Mouse (Mus musculus) hindbrain, embryonic 15.5 days (tissue): ENCODE data around the gene Ccni. TPM values are rescaled to one million over a fixed set of nuclear protein-coding genes. Genes with fewer than 3 reads are reported as not detected.

Experiments used
- ATAC-seq: fragments of 200-750 bp; cut with Nextera tagmentation; 2 replicates; pipeline ENCODE4 v1.8.0; 2017; ENCODE audit warnings: low read depth, moderate number of reproducible peaks, moderate TSS enrichment; ENCODE audit not compliant: low FRiP score
- H3K27ac ChIP-seq: fragments of 300-500 bp; sonication (generic); replicated peaks from 2 replicates; pipeline ENCODE4 v1.5.1; 2015; ENCODE audit warnings: mild to moderate bottlenecking, inconsistent platforms
- H3K27me3 ChIP-seq: fragments of 300-500 bp; sonication (generic); 2 replicates; pipeline ENCODE4 v1.6.1; 2015; ENCODE audit warnings: control low read depth, inconsistent platforms
- H3K36me3 ChIP-seq: fragments of 300-500 bp; sonication (generic); 2 replicates; pipeline ENCODE4 v1.6.1; 2015; ENCODE audit warnings: control low read depth, inconsistent platforms
- H3K4me1 ChIP-seq: fragments of 300-500 bp; sonication (generic); replicated peaks from 2 replicates; pipeline ENCODE4 v1.6.1; 2015; ENCODE audit warnings: control low read depth, inconsistent platforms
- H3K4me2 ChIP-seq: fragments of 300-500 bp; sonication (generic); 2 replicates; pipeline ENCODE4 v1.6.1; 2015; ENCODE audit warnings: moderate library complexity, mild to moderate bottlenecking, inconsistent platforms
- H3K4me3 ChIP-seq: fragments of 300-500 bp; sonication (generic); 2 replicates; pipeline ENCODE4 v1.5.1; 2015; ENCODE audit warnings: mild to moderate bottlenecking, inconsistent platforms
- H3K9ac ChIP-seq: fragments of 300-500 bp; sonication (generic); 2 replicates; pipeline ENCODE4 v1.6.1; 2015; ENCODE audit warnings: inconsistent platforms
- H3K9me3 ChIP-seq: fragments of 300-500 bp; sonication (generic); 2 replicates; pipeline ENCODE4 v1.6.1; 2016; ENCODE audit warnings: control low read depth, inconsistent platforms
- WGBS: fragments of 180-500 bp; shearing (Covaris S2); methylation state at CpG from one replicate; pipeline ENCODE4 v1.1.7; 2015; 5-methylcytosine and 5-hydroxymethylcytosine counted together
- polyA plus RNA-seq: library from polyadenylated mRNA; unstranded; fragments of >200 nt; fragmentation: Nextera tagmentation; extraction: Ambion mirVana; gene quantifications from 2 replicates; pipeline ENCODE4 v1.2.1, GENCODE M21; 2015

The Ccni gene
- polyA plus RNA-seq: 130 and 133 TPM in 2 replicates

GRCm38 (mm10) chr5:93206109-93207005 is at the start of gene Ccni, which contains the start of gene 2010109A12Rik:
Gene Ccni, minus strand, starts transcription at chr5:93206495.
Gene 2010109A12Rik, plus strand, starts transcription at chr5:93206518.
- Histone ChIP-seq H3K4me2 (peak within 1 kb of the TSS; percentile 83), H3K4me3 (peak within 1 kb of the TSS; percentile 99), H3K36me3 (peaks cover 3% of the 10 kb centered on the region; the same call in 1 of the 2 replicates), H3K9ac (peak within 1 kb of the TSS; percentile 95), H3K4me1 (peaks cover 24% of the 10 kb centered on the region), H3K27me3 (no peaks in the 10 kb centered on the region), H3K9me3 (no peaks in the 10 kb centered on the region), H3K27ac (peak within 1 kb of the TSS; percentile 96)
- ATAC-seq: peak; percentile 96
- under 1% methylated on average over 78 of the region's 79 CpGs for WGBS

- H3K9ac ChIP-seq: no peak overlapping the region
- H3K36me3 ChIP-seq: no peaks in the 10 kb centered on the region
- no peaks in the 10 kb centered on the region for H3K4me1 ChIP-seq
- no peak overlapping the region for H3K27ac ChIP-seq
- no peak overlapping the region for H3K4me2 ChIP-seq
- H3K9me3 ChIP-seq: no peaks in the 10 kb centered on the region
- no peak for ATAC-seq
- WGBS: 87% methylated on average over 5 of the region's 5 CpGs
- H3K4me3 ChIP-seq: no peak overlapping the region
- no peaks in the 10 kb centered on the region for H3K27me3 ChIP-seq
Measured at GRCm38 (mm10) chr5:93255759-93256265, 49.5 kb upstream of the Ccni start.

- Histone ChIP-seq H3K27ac (no peak overlapping the region), H3K4me1 (no peaks in the 10 kb centered on the region), H3K4me3 (no peak overlapping the region), H3K9ac (no peak overlapping the region), H3K27me3 (no peaks in the 10 kb centered on the region), H3K9me3 (no peaks in the 10 kb centered on the region), H3K36me3 (no peaks in the 10 kb centered on the region), H3K4me2 (no peak overlapping the region)
- 89% methylated on average over 12 of the region's 12 CpGs for WGBS
- ATAC-seq: no peak
Measured at GRCm38 (mm10) chr5:93251001-93251760, 44.9 kb upstream of the Ccni start.

- Histone ChIP-seq H3K4me3 (no peak overlapping the region), H3K9ac (no peak overlapping the region), H3K9me3 (no peaks in the 10 kb centered on the region), H3K36me3 (no peaks in the 10 kb centered on the region), H3K27ac (no peak overlapping the region), H3K27me3 (no peaks in the 10 kb centered on the region), H3K4me1 (no peaks in the 10 kb centered on the region), H3K4me2 (no peak overlapping the region)
- 84% methylated on average over 6 of the region's 6 CpGs for WGBS
- no peak for ATAC-seq
Measured at GRCm38 (mm10) chr5:93249940-93250578, 43.8 kb upstream of the Ccni start.

GRCm38 (mm10) chr5:93245280-93245679 is 39.0 kb upstream of the Ccni start:
- Histone ChIP-seq H3K4me1 (no peaks in the 10 kb centered on the region), H3K9ac (no peak overlapping the region), H3K4me3 (no peak overlapping the region), H3K27ac (no peak overlapping the region), H3K9me3 (no peaks in the 10 kb centered on the region), H3K27me3 (no peaks in the 10 kb centered on the region), H3K4me2 (no peak overlapping the region), H3K36me3 (no peaks in the 10 kb centered on the region)
- 54% methylated on average over 2 of the region's 2 CpGs for WGBS
- ATAC-seq: 0 out of 2 replicates have a peak, but pooled peaks have one; percentile 15

- Histone ChIP-seq H3K36me3 (no peaks in the 10 kb centered on the region), H3K4me2 (no peak overlapping the region), H3K27ac (no peak overlapping the region), H3K9me3 (no peaks in the 10 kb centered on the region), H3K4me1 (no peaks in the 10 kb centered on the region), H3K4me3 (no peak overlapping the region), H3K9ac (no peak overlapping the region), H3K27me3 (no peaks in the 10 kb centered on the region)
- 88% methylated on average over 8 of the region's 8 CpGs for WGBS
- ATAC-seq: no peak
Measured at GRCm38 (mm10) chr5:93239590-93240544, 33.6 kb upstream of the Ccni start.

GRCm38 (mm10) chr5:93236541-93236940 is 30.2 kb upstream of the Ccni start:
- H3K4me1 ChIP-seq: no peaks in the 10 kb centered on the region
- no peak overlapping the region for H3K4me2 ChIP-seq
- H3K9ac ChIP-seq: no peak overlapping the region
- ATAC-seq: no peak
- no peaks in the 10 kb centered on the region for H3K36me3 ChIP-seq
- H3K27me3 ChIP-seq: no peaks in the 10 kb centered on the region
- H3K9me3 ChIP-seq: no peaks in the 10 kb centered on the region
- WGBS: 83% methylated on average over 4 of the region's 4 CpGs
- H3K27ac ChIP-seq: no peak overlapping the region
- H3K4me3 ChIP-seq: no peak overlapping the region

- Histone ChIP-seq H3K9ac (no peak overlapping the region), H3K27me3 (no peaks in the 10 kb centered on the region), H3K4me3 (no peak overlapping the region), H3K36me3 (no peaks in the 10 kb centered on the region), H3K4me1 (no peaks in the 10 kb centered on the region), H3K4me2 (no peak overlapping the region), H3K27ac (no peak overlapping the region), H3K9me3 (no peaks in the 10 kb centered on the region)
- peak; percentile 54; the same call in 1 of the 2 replicates for ATAC-seq
- WGBS: 63% methylated on average over 3 of the region's 3 CpGs
Measured at GRCm38 (mm10) chr5:93235888-93236287, 29.6 kb upstream of the Ccni start.

- WGBS: 85% methylated on average over 2 of the region's 2 CpGs
- ATAC-seq: no peak
- Histone ChIP-seq H3K27ac (no peak overlapping the region), H3K4me3 (no peak overlapping the region), H3K27me3 (no peaks in the 10 kb centered on the region), H3K9me3 (no peaks in the 10 kb centered on the region), H3K4me1 (no peaks in the 10 kb centered on the region), H3K36me3 (no peaks in the 10 kb centered on the region), H3K9ac (no peak overlapping the region), H3K4me2 (no peak overlapping the region)
Measured at GRCm38 (mm10) chr5:93234605-93235004, 28.3 kb upstream of the Ccni start.

- H3K36me3 ChIP-seq: no peaks in the 10 kb centered on the region
- no peak for ATAC-seq
- no peak overlapping the region for H3K9ac ChIP-seq
- WGBS: 70% methylated on average over 4 of the region's 4 CpGs
- H3K4me2 ChIP-seq: no peak overlapping the region
- H3K4me3 ChIP-seq: no peak overlapping the region
- no peaks in the 10 kb centered on the region for H3K4me1 ChIP-seq
- no peak overlapping the region for H3K27ac ChIP-seq
- H3K9me3 ChIP-seq: no peaks in the 10 kb centered on the region
- H3K27me3 ChIP-seq: no peaks in the 10 kb centered on the region
Measured at GRCm38 (mm10) chr5:93234130-93234529, 27.8 kb upstream of the Ccni start.

- Histone ChIP-seq H3K27ac (no peak overlapping the region), H3K9me3 (no peaks in the 10 kb centered on the region), H3K9ac (no peak overlapping the region), H3K36me3 (no peaks in the 10 kb centered on the region), H3K4me2 (no peak overlapping the region), H3K4me1 (no peaks in the 10 kb centered on the region), H3K4me3 (no peak overlapping the region), H3K27me3 (no peaks in the 10 kb centered on the region)
- WGBS: 94% methylated on average over 2 of the region's 2 CpGs
- ATAC-seq: no peak
Measured at GRCm38 (mm10) chr5:93232838-93233237, 26.5 kb upstream of the Ccni start.
